Mouse (Mus musculus) limb, embryonic 12.5 days (tissue): ENCODE results near the gene Pltp. TPM values are rescaled to one million over a fixed set of nuclear protein-coding genes. Genes with fewer than 3 reads are reported as not detected.
A peak's percentile ranks its signal among the peaks of the same experiment; 100 is the strongest.

ENCODE experiments used
- ATAC-seq: fragments of 200-750 bp; cut with Nextera tagmentation; 2 replicates; pipeline ENCODE4 v1.8.0; 2017; ENCODE audit warnings: low read depth, moderate TSS enrichment; ENCODE audit not compliant: insufficient number of reproducible peaks, insufficient read depth, low FRiP score, low TSS enrichment
- H3K27ac ChIP-seq: fragments of 300-500 bp; sonication (generic); 2 replicates; pipeline ENCODE4 v1.5.1; 2016; ENCODE audit warnings: mild to moderate bottlenecking, moderate library complexity
- H3K27me3 ChIP-seq: fragments of 300-500 bp; sonication (generic); 2 replicates; pipeline ENCODE4 v1.6.1; 2016; ENCODE audit warnings: mild to moderate bottlenecking, moderate library complexity
- H3K36me3 ChIP-seq: fragments of 300-500 bp; sonication (generic); 2 replicates; pipeline ENCODE4 v1.6.1; 2016; ENCODE audit warnings: mild to moderate bottlenecking, moderate library complexity
- H3K4me1 ChIP-seq: fragments of 300-500 bp; sonication (generic); replicated peaks from 2 replicates; pipeline ENCODE4 v1.6.1; 2016
- H3K4me2 ChIP-seq: fragments of 300-500 bp; sonication (generic); 2 replicates; pipeline ENCODE4 v1.6.1; 2016; ENCODE audit warnings: mild to moderate bottlenecking, moderate library complexity
- H3K4me3 ChIP-seq: fragments of 300-500 bp; sonication (generic); replicated peaks from 2 replicates; pipeline ENCODE4 v1.5.1; 2016; ENCODE audit warnings: mild to moderate bottlenecking
- H3K9ac ChIP-seq: fragments of 300-500 bp; sonication (generic); replicated peaks from 2 replicates; pipeline ENCODE4 v1.6.1; 2016; ENCODE audit warnings: mild to moderate bottlenecking, moderate library complexity
- H3K9me3 ChIP-seq: fragments of 300-500 bp; sonication (generic); 2 replicates; pipeline ENCODE4 v1.6.1; 2016; ENCODE audit warnings: mild to moderate bottlenecking, moderate library complexity
- WGBS: fragments of 180-500 bp; shearing (Covaris S2); methylation state at CpG from one replicate; pipeline ENCODE4 v1.1.7; 2016; 5-methylcytosine and 5-hydroxymethylcytosine counted together
- polyA plus RNA-seq: library from polyadenylated mRNA; unstranded; fragments of >200 nt; fragmentation: Nextera tagmentation; extraction: Ambion mirVana; gene quantifications from 2 replicates; pipeline ENCODE4 v1.2.1, GENCODE M21; 2016

Gene Pltp
- polyA plus RNA-seq, 1 experiment from 2014 or later, result 32.6 TPM

GRCm38 (mm10) chr2:164891908-164892695 lies 34.6 kb upstream of the Pltp start:
- Histone ChIP-seq H3K4me2 (no peak overlapping the region), H3K9ac (no peak overlapping the region), H3K27me3 (no peaks in the 10 kb centered on the region), H3K9me3 (0 out of 2 replicates have a peak, but pooled peaks cover 6% of the 10 kb centered on the region), H3K4me3 (no peak overlapping the region), H3K4me1 (no peaks in the 10 kb centered on the region), H3K27ac (no peak overlapping the region), H3K36me3 (peaks cover 100% of the 10 kb centered on the region)
- ATAC-seq, result no peak
- 89% methylated on average over 15 of the region's 15 CpGs for WGBS

GRCm38 (mm10) chr2:164891056-164891834 lies 33.7 kb upstream of the Pltp start:
- ATAC-seq, result no peak
- peaks cover 100% of the 10 kb centered on the region for H3K36me3 ChIP-seq
- no peaks in the 10 kb centered on the region for H3K27me3 ChIP-seq
- H3K4me3 ChIP-seq, result no peak overlapping the region
- WGBS, result 82% methylated on average over 13 of the region's 13 CpGs
- H3K4me2 ChIP-seq, result no peak overlapping the region
- no peak overlapping the region for H3K27ac ChIP-seq
- H3K4me1 ChIP-seq, result no peaks in the 10 kb centered on the region
- 0 out of 2 replicates have a peak, but pooled peaks cover 6% of the 10 kb centered on the region for H3K9me3 ChIP-seq
- H3K9ac ChIP-seq, result no peak overlapping the region

GRCm38 (mm10) chr2:164890411-164891049 lies 33.0 kb upstream of the Pltp start:
- 0 out of 2 replicates have a peak, but pooled peaks cover 2% of the 10 kb centered on the region for H3K9me3 ChIP-seq
- 92% methylated on average over 24 of the region's 24 CpGs for WGBS
- H3K27me3 ChIP-seq, result no peaks in the 10 kb centered on the region
- H3K36me3 ChIP-seq, result peaks cover 100% of the 10 kb centered on the region
- no peak overlapping the region for H3K9ac ChIP-seq
- no peak overlapping the region for H3K4me2 ChIP-seq
- no peaks in the 10 kb centered on the region for H3K4me1 ChIP-seq
- H3K4me3 ChIP-seq, result no peak overlapping the region
- H3K27ac ChIP-seq, result no peak overlapping the region
- no peak for ATAC-seq

- ATAC-seq, result no peak
- peaks cover 100% of the 10 kb centered on the region for H3K36me3 ChIP-seq
- no peak overlapping the region for H3K27ac ChIP-seq
- H3K9me3 ChIP-seq, result no peaks in the 10 kb centered on the region
- no peak overlapping the region for H3K4me3 ChIP-seq
- H3K4me2 ChIP-seq, result no peak overlapping the region
- H3K4me1 ChIP-seq, result no peaks in the 10 kb centered on the region
- H3K9ac ChIP-seq, result no peak overlapping the region
- WGBS, result 84% methylated on average over 2 of the region's 2 CpGs
- H3K27me3 ChIP-seq, result no peaks in the 10 kb centered on the region
Measured at GRCm38 (mm10) chr2:164889960-164890359, 32.4 kb upstream of the Pltp start.

GRCm38 (mm10) chr2:164888996-164889395 lies 31.5 kb upstream of the Pltp start:
- H3K4me1 ChIP-seq, result no peaks in the 10 kb centered on the region
- ATAC-seq, result no peak
- H3K9me3 ChIP-seq, result no peaks in the 10 kb centered on the region
- no peaks in the 10 kb centered on the region for H3K27me3 ChIP-seq
- H3K36me3 ChIP-seq, result peaks cover 100% of the 10 kb centered on the region
- 89% methylated on average over 12 of the region's 12 CpGs for WGBS
- H3K27ac ChIP-seq, result no peak overlapping the region
- no peak overlapping the region for H3K4me2 ChIP-seq
- no peak overlapping the region for H3K9ac ChIP-seq
- no peak overlapping the region for H3K4me3 ChIP-seq

- no peaks in the 10 kb centered on the region for H3K27me3 ChIP-seq
- H3K9me3 ChIP-seq, result no peaks in the 10 kb centered on the region
- no peak overlapping the region for H3K9ac ChIP-seq
- no peak overlapping the region for H3K4me2 ChIP-seq
- no peak overlapping the region for H3K27ac ChIP-seq
- no peaks in the 10 kb centered on the region for H3K4me1 ChIP-seq
- WGBS, result 93% methylated on average over 10 of the region's 10 CpGs
- no peak for ATAC-seq
- H3K4me3 ChIP-seq, result no peak overlapping the region
- H3K36me3 ChIP-seq, result peaks cover 92% of the 10 kb centered on the region
Measured at GRCm38 (mm10) chr2:164886617-164887016, 29.1 kb upstream of the Pltp start.

GRCm38 (mm10) chr2:164885788-164886187 lies 28.3 kb upstream of the Pltp start:
- Histone ChIP-seq H3K9ac (no peak overlapping the region), H3K27me3 (no peaks in the 10 kb centered on the region), H3K36me3 (peaks cover 84% of the 10 kb centered on the region), H3K4me1 (peaks cover under 1% of the 10 kb centered on the region; the same call in 1 of the 2 replicates), H3K4me2 (no peak overlapping the region), H3K27ac (no peak overlapping the region), H3K4me3 (no peak overlapping the region), H3K9me3 (no peaks in the 10 kb centered on the region)
- no peak for ATAC-seq
- 91% methylated on average over 7 of the region's 7 CpGs for WGBS

- Histone ChIP-seq H3K4me2 (no peak overlapping the region), H3K9ac (no peak overlapping the region), H3K4me1 (peaks cover 15% of the 10 kb centered on the region), H3K27me3 (no peaks in the 10 kb centered on the region), H3K4me3 (no peak overlapping the region), H3K27ac (0 out of 2 replicates have a peak overlapping the region, but pooled peaks have one; percentile 45), H3K9me3 (no peaks in the 10 kb centered on the region), H3K36me3 (peaks cover 52% of the 10 kb centered on the region)
- 89% methylated on average over 9 of the region's 9 CpGs for WGBS
- ATAC-seq, result no peak
Measured at GRCm38 (mm10) chr2:164882619-164883018, 25.1 kb upstream of the Pltp start.

GRCm38 (mm10) chr2:164879568-164880277 lies 22.2 kb upstream of the Pltp start:
- under 1% methylated on average over 70 of the region's 72 CpGs for WGBS
- Histone ChIP-seq H3K27ac (peak overlapping the region; percentile 100), H3K4me3 (peak overlapping the region; percentile 87), H3K36me3 (peaks cover 28% of the 10 kb centered on the region), H3K4me2 (peak overlapping the region; percentile 88), H3K27me3 (no peaks in the 10 kb centered on the region), H3K4me1 (peaks cover 26% of the 10 kb centered on the region), H3K9ac (peak overlapping the region; percentile 99), H3K9me3 (no peaks in the 10 kb centered on the region)
- ATAC-seq, result peak; percentile 80

GRCm38 (mm10) chr2:164879228-164879567 lies 21.7 kb upstream of the Pltp start, which contains the start of gene Pcif1:
Pcif1 (plus strand) TSS chr2:164879304.
- 0% methylated on average over 36 of the region's 40 CpGs for WGBS
- Histone ChIP-seq H3K27ac (peak within 1 kb of the TSS; percentile 100), H3K4me2 (peak within 1 kb of the TSS; percentile 88), H3K9me3 (no peaks in the 10 kb centered on the region), H3K36me3 (peaks cover 23% of the 10 kb centered on the region), H3K9ac (peak within 1 kb of the TSS; percentile 99), H3K4me1 (peaks cover 31% of the 10 kb centered on the region), H3K27me3 (no peaks in the 10 kb centered on the region), H3K4me3 (peak within 1 kb of the TSS; percentile 87)
- peak; percentile 72 for ATAC-seq
